Mouse (Mus musculus): ENCODE measurements at regions not wholly inside any gene's neighbourhood (a gene's known extent, or its start where the extent isn't known, plus 50 kb on each side); places are given as distances from the start of the nearest gene placed in this dataset.
"Not testable (repeated sequence)": the region's sequence is repeated elsewhere in the genome, so short reads cannot be mapped to it uniquely, and the experiment has no call there.

GRCm38 (mm10) chr10:86636953-86637376 lies 68.3 kb downstream of the Hsp90b1 start:
- peak; percentile 41 to 62 for DNase-seq (ENCODE audit: low read depth in 1 of 2, low spot score in 2 of 2)

GRCm38 (mm10) chr10:86636515-86636914 lies 68.8 kb downstream of the Hsp90b1 start:
- not testable (repeated sequence) for DNase-seq (ENCODE audit: low read depth in 1 of 2, low spot score in 2 of 2)

- not testable (repeated sequence) for DNase-seq (ENCODE audit: low read depth in 1 of 2, low spot score in 2 of 2)
These were observed 78.6 kb downstream of the Hsp90b1 start for GRCm38 (mm10) chr10:86626734-86627133.

- DNase-seq (ENCODE audit: low read depth in 1 of 2, low spot score in 2 of 2): not testable (repeated sequence)
These were observed 87.2 kb downstream of the Hsp90b1 start for GRCm38 (mm10) chr10:86617958-86618664.

GRCm38 (mm10) chr10:86612341-86612740 lies 93.0 kb downstream of the Hsp90b1 start:
- not testable (repeated sequence) for DNase-seq (ENCODE audit: low read depth in 1 of 2, low spot score in 2 of 2)

- DNase-seq (ENCODE audit: low read depth in 1 of 2, low spot score in 2 of 2): not testable (repeated sequence)
These were observed 95.3 kb downstream of the Hsp90b1 start for GRCm38 (mm10) chr10:86610027-86610426.

- not testable (repeated sequence) for DNase-seq (ENCODE audit: low read depth in 1 of 2, low spot score in 2 of 2)
These were observed 102.1 kb upstream of the Syn3 start for GRCm38 (mm10) chr10:86600843-86601242.

- not testable (repeated sequence) for DNase-seq (ENCODE audit: low read depth in 1 of 2, low spot score in 2 of 2)
These were observed 101.3 kb upstream of the Syn3 start for GRCm38 (mm10) chr10:86599991-86600390.

- DNase-seq (ENCODE audit: low read depth in 1 of 2, low spot score in 2 of 2): not testable (repeated sequence)
These were observed 91.5 kb upstream of the Syn3 start for GRCm38 (mm10) chr10:86590211-86590610.

- DNase-seq (ENCODE audit: low read depth in 1 of 2, low spot score in 2 of 2): not testable (repeated sequence)
These were observed 68.2 kb upstream of the Syn3 start for GRCm38 (mm10) chr10:86566875-86567274.

- no peak for DNase-seq (ENCODE audit: low read depth in 1 of 2, low spot score in 2 of 2)
These were observed 57.1 kb upstream of the Syn3 start for GRCm38 (mm10) chr10:86555843-86556242.

Measured in monocyte, adult 2 months (primary cell).